Mouse (Mus musculus): ENCODE data around the gene Rps16.

DNA sequence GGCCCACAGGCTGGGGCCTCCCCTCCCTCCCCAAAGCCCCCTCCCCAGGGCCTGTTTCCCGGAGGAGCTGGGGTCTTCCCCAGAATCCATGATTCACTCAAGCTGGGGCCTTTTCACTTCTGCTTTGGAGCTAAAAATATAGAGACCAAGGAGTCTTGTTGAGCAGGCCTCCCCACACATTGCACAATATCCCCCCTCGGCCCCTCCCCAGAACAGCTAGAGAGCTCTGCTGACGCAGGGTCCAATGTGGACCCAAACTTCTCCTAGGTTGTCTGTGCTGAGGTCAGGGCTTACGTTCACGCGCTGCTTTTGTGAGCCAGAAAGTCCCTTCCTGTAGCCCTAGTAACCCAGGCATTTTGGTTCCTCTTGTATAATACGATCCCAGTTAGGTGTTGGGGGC lies 35.6 kb downstream of the Rps16 start:
- no peak for TF ChIP-seq CTCF (IDR thresholded peaks at IDR 0.05; ENCODE audit: low read depth)
- TF ChIP-seq EP300 (optimal IDR thresholded peaks at IDR 0.05), result no peak
